Mouse (Mus musculus): ENCODE data around the gene Golt1b.

- TF ChIP-seq EP300 (IDR thresholded peaks at IDR 0.05) (no peak), CTCF (IDR thresholded peaks at IDR 0.05) (no peak)
These were observed 26.0 kb downstream of the Golt1b start, which contains the start of gene Spx for GRCm38 (mm10) chr6:142412906-142413491.
